Mouse (Mus musculus): ENCODE results near the gene Btbd35f20.
"Not testable (repeated sequence)": the region's sequence is repeated elsewhere in the genome, so short reads cannot be mapped to it uniquely, and the experiment has no call there.

The Btbd35f20 gene

GRCm38 (mm10) chrX:4291145-4291544 is at the start of gene Btbd35f20:
Gene Btbd35f20, minus strand, starts transcription at chrX:4291245.
- not testable (repeated sequence) for DNase-seq

All from kidney, adult 18-20 months (tissue).